Mouse (Mus musculus) spleen, postnatal 4 days (tissue): ENCODE measurements around the gene Flt3l.

Experiments
- DNase-seq, 2 experiments: peaks; one replicate each; pipeline ENCODE4 v3.0.0; 2022; ENCODE audit warnings: low spot score in 2 of 2

Gene Flt3l

GRCm38 (mm10) chr7:45144368-45145174 lies 8.3 kb upstream of the Flt3l start:
- no peak for DNase-seq

- no peak for DNase-seq
These were observed 5.7 kb upstream of the Flt3l start for GRCm38 (mm10) chr7:45141914-45142313.

GRCm38 (mm10) chr7:45141319-45141718 lies 5.1 kb upstream of the Flt3l start:
- DNase-seq, result no peak

- DNase-seq, result no peak
These were observed 3.9 kb upstream of the Flt3l start for GRCm38 (mm10) chr7:45139904-45140723.

GRCm38 (mm10) chr7:45138403-45138802 lies 2.2 kb upstream of the Flt3l start:
- DNase-seq, result no peak

GRCm38 (mm10) chr7:45137171-45138006 lies 1.2 kb upstream of the Flt3l start:
- DNase-seq, result peak in 1 of 2 experiments; percentile 65

- no peak for DNase-seq
These were observed 862 bp downstream of the Flt3l start for GRCm38 (mm10) chr7:45135370-45135769.

GRCm38 (mm10) chr7:45134544-45135026 lies 1.6 kb downstream of the Flt3l start:
- DNase-seq, result peak; percentile 72 to 83

- no peak for DNase-seq
These were observed 2.6 kb downstream of the Flt3l start for GRCm38 (mm10) chr7:45133446-45134159.

GRCm38 (mm10) chr7:45131850-45132249 lies 4.4 kb downstream of the Flt3l start:
- DNase-seq, result no peak

GRCm38 (mm10) chr7:45129776-45130512 lies 6.3 kb downstream of the Flt3l start:
- DNase-seq, result peak in 1 of 2 experiments; percentile 60

GRCm38 (mm10) chr7:45129318-45129717 lies 6.9 kb downstream of the Flt3l start:
- DNase-seq, result no peak

GRCm38 (mm10) chr7:45128624-45129246 lies 7.5 kb downstream of the Flt3l start, which contains the start of gene Rpl13a:
Gene Rpl13a (minus strand): TSS chr7:45128761.
- DNase-seq, result peak; percentile 97

GRCm38 (mm10) chr7:45127700-45128224 lies 8.5 kb downstream of the Flt3l start:
- DNase-seq, result peak in 1 of 2 experiments; percentile 63

GRCm38 (mm10) chr7:45126844-45127699 lies 9.2 kb downstream of the Flt3l start:
- peak in 1 of 2 experiments; percentile 64 for DNase-seq

- peak in 1 of 2 experiments; percentile 67 for DNase-seq
These were observed 9.9 kb downstream of the Flt3l start for GRCm38 (mm10) chr7:45126147-45126843.

GRCm38 (mm10) chr7:45125649-45126048 lies 10.6 kb downstream of the Flt3l start:
- DNase-seq, result peak in 1 of 2 experiments; percentile 60

GRCm38 (mm10) chr7:45125144-45125600 lies 11.1 kb downstream of the Flt3l start:
- peak in 1 of 2 experiments; percentile 58 for DNase-seq
